Mouse (Mus musculus): ENCODE results near the gene Cog6. TPM values are rescaled to one million over a fixed set of nuclear protein-coding genes. Genes with fewer than 3 reads are reported as not detected.
"Not testable (repeated sequence)": the region's sequence is repeated elsewhere in the genome, so short reads cannot be mapped to it uniquely, and the experiment has no call there.

Gene Cog6
- polyA plus RNA-seq, 1 experiment from 2014 or later, result 13.0 TPM

DNA sequence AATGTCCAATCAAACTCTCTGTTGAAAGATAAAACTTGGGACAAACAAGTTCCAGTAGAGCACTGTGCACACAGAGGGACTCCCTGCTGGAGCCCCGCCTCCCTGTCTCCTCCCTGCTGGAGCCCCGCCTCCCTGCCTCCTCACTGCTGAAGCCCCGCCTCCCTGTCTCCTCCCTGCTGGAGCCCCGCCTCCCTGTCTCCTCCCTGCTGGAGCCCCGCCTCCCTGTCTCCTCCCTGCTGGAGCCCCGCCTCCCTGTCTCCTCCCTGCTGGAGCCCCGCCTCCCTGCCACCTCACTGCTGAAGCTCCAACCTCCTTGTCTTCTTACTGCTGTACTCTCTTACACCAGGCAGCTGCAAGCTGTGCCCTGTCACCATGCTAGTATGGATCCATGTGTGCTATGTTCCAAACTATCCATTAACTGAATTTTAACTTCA, 31.5 kb downstream of the Cog6 start:
- ATAC-seq (ENCODE audit: low read depth), result peak; percentile 75
- H3K4me2 ChIP-seq (ENCODE audit: low read depth, low read length), result not testable (repeated sequence)

DNA sequence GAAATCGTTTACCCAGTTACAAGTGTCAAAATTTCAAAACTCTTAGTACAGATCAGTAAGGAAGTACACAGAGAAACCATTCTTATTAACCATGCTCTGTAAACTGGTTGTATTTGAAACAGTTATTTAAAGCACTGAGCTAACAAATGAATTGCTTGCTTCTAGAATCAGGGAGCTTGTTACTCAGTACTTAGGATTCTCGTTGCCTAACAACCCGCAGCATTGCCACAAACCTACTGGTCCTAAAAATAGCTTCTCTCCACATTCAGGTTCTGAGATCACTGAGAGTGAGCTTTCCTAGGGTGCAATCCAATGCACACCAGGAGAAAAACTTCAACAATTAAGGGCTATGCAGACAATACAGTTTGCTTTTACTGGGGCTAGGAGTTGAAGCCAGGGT, 33.3 kb downstream of the Cog6 start:
- no peaks in the 10 kb centered on the region for H3K4me1 ChIP-seq (ENCODE audit: control insufficient read depth, low read depth, low read length)
- H3K9ac ChIP-seq (ENCODE audit: low read depth, low read length), result no peak overlapping the region
- H3K27me3 ChIP-seq (ENCODE audit: control insufficient read depth, insufficient read depth, low read depth, low read length), result no peaks in the 10 kb centered on the region
- peaks cover 3% of the 10 kb centered on the region; the same call in 1 of the 2 replicates for H3K36me3 ChIP-seq (ENCODE audit: control insufficient read depth, insufficient read depth)
- no peak overlapping the region for H3K4me2 ChIP-seq (ENCODE audit: low read depth, low read length)
- no peak overlapping the region for H3K4me3 ChIP-seq (ENCODE audit: low read depth, low read length)
- no peaks in the 10 kb centered on the region for H3K9me3 ChIP-seq (replicated peaks; ENCODE audit: control insufficient read depth, low read length)
- no peak for ATAC-seq (ENCODE audit: low read depth)
- 64% methylated on average over 3 of the region's 3 CpGs for WGBS (ENCODE audit: insufficient replicate concordance)
- H3K27ac ChIP-seq (ENCODE audit: low read length), result no peak overlapping the region

More for the DNA sequence above, 31.5 kb downstream of the Cog6 start:
- not testable (repeated sequence) for H3K4me1 ChIP-seq (ENCODE audit: control insufficient read depth, low read depth, low read length); H3K27me3 ChIP-seq (ENCODE audit: control insufficient read depth, insufficient read depth, low read depth, low read length); H3K4me3 ChIP-seq (ENCODE audit: low read depth, low read length); H3K27ac ChIP-seq (ENCODE audit: low read length); H3K36me3 ChIP-seq (ENCODE audit: control insufficient read depth, insufficient read depth); H3K9me3 ChIP-seq (replicated peaks; ENCODE audit: control insufficient read depth, low read length); H3K9ac ChIP-seq (ENCODE audit: low read depth, low read length)
- WGBS (ENCODE audit: insufficient replicate concordance), result 31% methylated on average over 5 of the region's 7 CpGs

DNA sequence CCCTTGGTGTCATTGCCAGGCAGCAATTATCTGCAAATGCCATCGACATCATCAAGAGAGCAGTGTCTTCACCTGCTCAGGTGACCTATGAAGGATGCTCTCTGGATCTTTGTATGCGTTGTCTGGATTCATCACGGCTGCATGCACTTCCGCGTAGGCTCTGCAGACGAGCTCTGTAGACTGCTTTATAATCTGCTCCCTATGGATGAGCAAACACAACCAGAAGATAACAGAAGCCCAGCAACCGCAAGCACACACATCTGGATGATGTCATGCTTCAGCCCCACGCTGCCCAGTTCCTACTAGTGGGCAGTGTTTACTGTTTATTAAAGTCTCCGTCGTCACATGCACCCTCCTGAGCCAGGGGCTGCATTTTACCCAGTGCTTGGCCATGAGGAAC, 34.0 kb downstream of the Cog6 start:
- no peak overlapping the region for H3K4me2 ChIP-seq (ENCODE audit: low read depth, low read length)
- H3K4me3 ChIP-seq (ENCODE audit: low read depth, low read length), result no peak overlapping the region
- 71% methylated on average over 10 of the region's 10 CpGs for WGBS (ENCODE audit: insufficient replicate concordance)
- no peaks in the 10 kb centered on the region for H3K4me1 ChIP-seq (ENCODE audit: control insufficient read depth, low read depth, low read length)
- no peak overlapping the region for H3K27ac ChIP-seq (ENCODE audit: low read length)
- ATAC-seq (ENCODE audit: low read depth), result no peak
- no peaks in the 10 kb centered on the region for H3K9me3 ChIP-seq (replicated peaks; ENCODE audit: control insufficient read depth, low read length)
- no peaks in the 10 kb centered on the region; the same call in 1 of the 2 replicates for H3K36me3 ChIP-seq (ENCODE audit: control insufficient read depth, insufficient read depth)
- H3K9ac ChIP-seq (ENCODE audit: low read depth, low read length), result no peak overlapping the region
- no peaks in the 10 kb centered on the region for H3K27me3 ChIP-seq (ENCODE audit: control insufficient read depth, insufficient read depth, low read depth, low read length)

- 39% methylated on average over 15 of the region's 15 CpGs for WGBS (ENCODE audit: insufficient replicate concordance)
- Histone ChIP-seq H3K9ac (ENCODE audit: low read depth, low read length) (no peak overlapping the region), H3K9me3 (replicated peaks; ENCODE audit: control insufficient read depth, low read length) (no peaks in the 10 kb centered on the region), H3K4me1 (ENCODE audit: control insufficient read depth, low read depth, low read length) (no peaks in the 10 kb centered on the region; the same call in 1 of the 2 replicates), H3K4me2 (ENCODE audit: low read depth, low read length) (no peak overlapping the region), H3K27me3 (ENCODE audit: control insufficient read depth, insufficient read depth, low read depth, low read length) (no peaks in the 10 kb centered on the region), H3K36me3 (ENCODE audit: control insufficient read depth, insufficient read depth) (no peaks in the 10 kb centered on the region), H3K4me3 (ENCODE audit: low read depth, low read length) (no peak overlapping the region), H3K27ac (ENCODE audit: low read length) (no peak overlapping the region)
- peak; percentile 39 for ATAC-seq (ENCODE audit: low read depth)
These were observed 42.1 kb downstream of the Cog6 start for GRCm38 (mm10) chr3:52974674-52975556.

DNA sequence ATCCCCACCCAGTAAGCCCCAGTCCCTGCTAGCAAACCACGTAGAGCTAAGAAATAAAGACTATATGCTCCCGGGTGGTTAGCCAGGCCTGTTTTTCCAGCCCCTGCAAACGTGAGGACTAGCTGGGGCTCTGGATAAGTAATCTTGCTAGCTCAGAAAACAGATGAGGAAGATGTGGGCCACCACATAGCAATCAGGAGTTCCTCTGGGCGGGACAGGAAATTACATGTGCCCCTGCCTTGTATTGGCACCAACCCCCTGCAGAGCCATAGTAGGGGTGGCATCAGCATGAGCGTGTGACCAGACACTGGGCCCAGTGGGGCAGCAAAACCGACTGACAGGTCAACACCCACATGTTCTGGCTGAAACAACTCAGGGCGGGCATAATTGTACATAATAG, 44.1 kb downstream of the Cog6 start:
- 24% methylated on average over 7 of the region's 7 CpGs for WGBS (ENCODE audit: insufficient replicate concordance)
- Histone ChIP-seq H3K4me2 (ENCODE audit: low read depth, low read length) (no peak overlapping the region), H3K4me3 (ENCODE audit: low read depth, low read length) (no peak overlapping the region), H3K4me1 (ENCODE audit: control insufficient read depth, low read depth, low read length) (no peaks in the 10 kb centered on the region; the same call in 1 of the 2 replicates), H3K27ac (ENCODE audit: low read length) (no peak overlapping the region), H3K36me3 (ENCODE audit: control insufficient read depth, insufficient read depth) (no peaks in the 10 kb centered on the region), H3K27me3 (ENCODE audit: control insufficient read depth, insufficient read depth, low read depth, low read length) (no peaks in the 10 kb centered on the region), H3K9ac (ENCODE audit: low read depth, low read length) (no peak overlapping the region), H3K9me3 (replicated peaks; ENCODE audit: control insufficient read depth, low read length) (no peaks in the 10 kb centered on the region)
- ATAC-seq (ENCODE audit: low read depth), result no peak

DNA sequence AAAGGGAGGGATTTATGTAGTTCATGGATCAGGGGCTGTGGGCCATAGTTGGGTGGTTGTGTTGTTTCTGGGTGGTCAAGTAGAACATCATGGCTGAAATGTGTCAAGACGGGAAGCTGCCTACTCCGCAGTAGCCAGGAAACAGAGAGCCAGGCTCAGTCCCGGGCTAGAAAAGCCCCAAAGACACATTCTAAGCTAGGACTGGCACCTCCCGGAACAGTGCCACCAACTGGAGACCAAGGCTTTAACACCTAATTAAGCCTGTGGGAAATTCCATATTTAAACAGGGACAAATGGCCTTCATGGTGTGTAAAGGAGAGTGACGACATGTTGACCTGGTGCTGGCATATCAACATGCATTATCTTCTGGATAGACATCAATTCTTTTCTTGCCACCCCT, 50.0 kb downstream of the Cog6 start:
- WGBS (ENCODE audit: insufficient replicate concordance), result 66% methylated on average over 5 of the region's 5 CpGs

GRCm38 (mm10) chr3:52964206-52964605, 52.8 kb downstream of the Cog6 start:
- Histone ChIP-seq H3K36me3 (ENCODE audit: control insufficient read depth, insufficient read depth) (no peaks in the 10 kb centered on the region), H3K27ac (ENCODE audit: low read length) (no peak overlapping the region), H3K9me3 (replicated peaks; ENCODE audit: control insufficient read depth, low read length) (no peaks in the 10 kb centered on the region), H3K4me2 (ENCODE audit: low read depth, low read length) (no peak overlapping the region), H3K9ac (ENCODE audit: low read depth, low read length) (no peak overlapping the region), H3K27me3 (ENCODE audit: control insufficient read depth, insufficient read depth, low read depth, low read length) (no peaks in the 10 kb centered on the region), H3K4me3 (ENCODE audit: low read depth, low read length) (no peak overlapping the region), H3K4me1 (ENCODE audit: control insufficient read depth, low read depth, low read length) (no peaks in the 10 kb centered on the region)
- ATAC-seq (ENCODE audit: low read depth), result no peak
- 46% methylated on average over 7 of the region's 7 CpGs for WGBS (ENCODE audit: insufficient replicate concordance)

More for the DNA sequence above, 50.0 kb downstream of the Cog6 start:
- ATAC-seq (ENCODE audit: low read depth), result no peak
- Histone ChIP-seq H3K4me1 (ENCODE audit: control insufficient read depth, low read depth, low read length) (no peaks in the 10 kb centered on the region), H3K27ac (ENCODE audit: low read length) (no peak overlapping the region), H3K4me2 (ENCODE audit: low read depth, low read length) (no peak overlapping the region), H3K27me3 (ENCODE audit: control insufficient read depth, insufficient read depth, low read depth, low read length) (no peaks in the 10 kb centered on the region), H3K9ac (ENCODE audit: low read depth, low read length) (no peak overlapping the region), H3K4me3 (ENCODE audit: low read depth, low read length) (no peak overlapping the region), H3K36me3 (ENCODE audit: control insufficient read depth, insufficient read depth) (no peaks in the 10 kb centered on the region), H3K9me3 (replicated peaks; ENCODE audit: control insufficient read depth, low read length) (no peaks in the 10 kb centered on the region)

DNA sequence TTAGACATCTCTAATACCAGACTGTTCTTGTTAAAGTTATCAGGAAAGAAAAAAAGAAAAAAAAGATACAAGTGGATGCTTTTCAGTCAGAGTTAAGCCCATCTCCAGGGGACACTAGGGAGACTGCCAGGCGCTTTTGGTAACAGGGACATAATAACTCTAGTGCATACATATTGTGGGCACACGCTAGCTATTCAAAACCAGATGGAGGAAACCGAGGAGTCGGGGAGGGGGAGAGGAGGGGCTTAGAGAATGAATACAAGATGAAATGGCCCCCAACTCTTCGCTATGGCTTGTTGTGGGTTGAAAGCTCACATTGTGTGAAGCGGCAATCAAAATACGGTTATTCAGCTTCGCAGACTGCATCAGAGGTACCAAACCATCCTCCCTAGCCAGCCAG, 53.6 kb downstream of the Cog6 start:
- no peak for ATAC-seq (ENCODE audit: low read depth)
- H3K36me3 ChIP-seq (ENCODE audit: control insufficient read depth, insufficient read depth), result no peaks in the 10 kb centered on the region
- H3K4me2 ChIP-seq (ENCODE audit: low read depth, low read length), result no peak overlapping the region
- H3K9me3 ChIP-seq (replicated peaks; ENCODE audit: control insufficient read depth, low read length), result no peaks in the 10 kb centered on the region
- H3K9ac ChIP-seq (ENCODE audit: low read depth, low read length), result no peak overlapping the region
- H3K27me3 ChIP-seq (ENCODE audit: control insufficient read depth, insufficient read depth, low read depth, low read length), result no peaks in the 10 kb centered on the region
- H3K27ac ChIP-seq (ENCODE audit: low read length), result no peak overlapping the region
- no peaks in the 10 kb centered on the region for H3K4me1 ChIP-seq (ENCODE audit: control insufficient read depth, low read depth, low read length)
- WGBS (ENCODE audit: insufficient replicate concordance), result 80% methylated on average over 8 of the region's 8 CpGs
- H3K4me3 ChIP-seq (ENCODE audit: low read depth, low read length), result no peak overlapping the region

GRCm38 (mm10) chr3:52962391-52962790, 54.6 kb downstream of the Cog6 start:
- H3K4me2 ChIP-seq (ENCODE audit: low read depth, low read length), result no peak overlapping the region
- WGBS (ENCODE audit: insufficient replicate concordance), result 81% methylated on average over 14 of the region's 14 CpGs
- H3K9me3 ChIP-seq (replicated peaks; ENCODE audit: control insufficient read depth, low read length), result no peaks in the 10 kb centered on the region
- no peaks in the 10 kb centered on the region for H3K36me3 ChIP-seq (ENCODE audit: control insufficient read depth, insufficient read depth)
- no peak overlapping the region for H3K4me3 ChIP-seq (ENCODE audit: low read depth, low read length)
- H3K4me1 ChIP-seq (ENCODE audit: control insufficient read depth, low read depth, low read length), result no peaks in the 10 kb centered on the region
- no peaks in the 10 kb centered on the region for H3K27me3 ChIP-seq (ENCODE audit: control insufficient read depth, insufficient read depth, low read depth, low read length)
- no peak for ATAC-seq (ENCODE audit: low read depth)
- H3K9ac ChIP-seq (ENCODE audit: low read depth, low read length), result no peak overlapping the region
- no peak overlapping the region for H3K27ac ChIP-seq (ENCODE audit: low read length)

Measured in liver, embryonic 16.5 days (tissue).